Mouse (Mus musculus) ES-E14 (cell line): ENCODE data around the gene Erlin1. TPM values are rescaled to one million over a fixed set of nuclear protein-coding genes. Genes with fewer than 3 reads are reported as not detected.
A peak's percentile ranks its signal among the peaks of the same experiment; 100 is the strongest.

ENCODE experiments used
- DNase-seq: peaks from one replicate; pipeline ENCODE4 v3.0.0-alpha.2; 2013; ENCODE audit warnings: low read depth, low spot score
- H3K27ac ChIP-seq: 2 replicates; pipeline ENCODE4 v1.5.1; 2012; ENCODE audit warnings: low read depth, mild to moderate bottlenecking, low read length, moderate library complexity, mixed read lengths; ENCODE audit not compliant: poor library complexity, insufficient read depth, severe bottlenecking
- H3K36me3 ChIP-seq: 2 replicates; pipeline ENCODE4 v1.6.1; 2012; ENCODE audit warnings: mild to moderate bottlenecking, low read length, moderate library complexity, mixed read lengths; ENCODE audit not compliant: control insufficient read depth, poor library complexity, insufficient read depth, severe bottlenecking
- H3K4me1 ChIP-seq, 2 experiments: fragments of 150-350 bp in 1 of 2; sonication (generic) in 1 of 2; 2 replicates each; pipeline ENCODE4 v1.6.1; 2012; ENCODE audit warnings: low read length in 2 of 2, mild to moderate bottlenecking in 1 of 2, mixed read lengths in 1 of 2; ENCODE audit not compliant: control insufficient read depth in 2 of 2, insufficient read depth in 2 of 2, poor library complexity in 1 of 2
- H3K4me3 ChIP-seq, 2 experiments: fragments of 150-350 bp in 1 of 2; sonication (generic) in 1 of 2; 2 replicates each; pipeline ENCODE4 v1.5.1; 2012; ENCODE audit warnings: low read length in 2 of 2, low read depth in 1 of 2, mild to moderate bottlenecking in 1 of 2, mixed read lengths in 1 of 2; ENCODE audit not compliant: insufficient read depth in 1 of 2, poor library complexity in 1 of 2, severe bottlenecking in 1 of 2
- H3K9ac ChIP-seq: 2 replicates; pipeline ENCODE4 v1.6.1; 2012; ENCODE audit warnings: low read depth, mild to moderate bottlenecking, low read length, mixed read lengths; ENCODE audit not compliant: poor library complexity, insufficient read depth, severe bottlenecking
- H3K9me3 ChIP-seq: fragments of 150-350 bp; sonication (generic); 2 replicates; pipeline ENCODE4 v1.6.1; 2012; ENCODE audit warnings: low read depth, mild to moderate bottlenecking, low read length; ENCODE audit not compliant: control insufficient read depth, insufficient read depth
- CHD2 ChIP-seq: IDR thresholded peaks from 2 replicates; pipeline ENCODE4 v1.6.1; 2014; ENCODE audit warnings: mild to moderate bottlenecking, low read depth, low read length, inconsistent platforms
- HCFC1 ChIP-seq: IDR thresholded peaks from 2 replicates; pipeline ENCODE4 v1.6.1; 2012; ENCODE audit warnings: low read length, inconsistent platforms, borderline replicate concordance; ENCODE audit not compliant: insufficient read depth
- MAFK ChIP-seq: IDR thresholded peaks from 2 replicates; pipeline ENCODE4 v1.6.1; 2014; ENCODE audit warnings: mild to moderate bottlenecking, low read depth, low read length, inconsistent platforms; ENCODE audit not compliant: insufficient read depth
- ZC3H11A ChIP-seq: IDR thresholded peaks from 2 replicates; pipeline ENCODE4 v1.6.1; 2012; ENCODE audit warnings: low read depth, mild to moderate bottlenecking, inconsistent platforms, low read length, borderline replicate concordance
- ZNF384 ChIP-seq: IDR thresholded peaks from 2 replicates; pipeline ENCODE4 v1.6.1; 2012; ENCODE audit warnings: low read depth, low read length, inconsistent platforms
- in situ Hi-C, 2 experiments: fragments of 600-800 bp; cut with MboI; formaldehyde crosslinking; loops; one replicate each; pipeline ENCODE4 v1.15.1; 2025; ENCODE audit warnings: low sequenced_read_pairs in 2 of 2, inconsistent platforms in 1 of 2; ENCODE audit not compliant: unreplicated experiment in 2 of 2
- total RNA-seq: library from RNA; depleted of rRNA; stranded (reverse); fragments of 300-350 nt; gene quantifications from 2 replicates; pipeline ENCODE4 v1.2.3, GENCODE M21; 2012

Erlin1 gene
- total RNA-seq, 1 experiment, result 22.7 TPM

DNA sequence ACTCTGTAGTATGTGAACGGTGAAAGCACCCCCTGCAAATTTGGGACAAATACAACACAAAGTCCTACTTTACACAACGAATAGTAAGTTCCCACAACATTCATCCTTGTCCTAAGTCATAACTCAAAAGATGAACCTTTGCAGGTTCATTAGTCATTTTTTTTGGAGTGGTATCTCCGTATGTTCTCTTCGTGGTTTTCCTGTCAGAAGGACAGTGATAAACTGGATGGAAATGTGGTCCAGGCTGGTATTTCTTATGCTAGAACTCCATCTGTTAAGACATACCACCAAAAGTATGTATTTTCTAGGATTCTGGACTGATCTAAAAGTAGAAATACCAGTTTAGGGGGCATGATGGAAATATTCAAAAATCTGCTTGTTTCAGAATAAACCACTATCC, 1.4 kb downstream of the Erlin1 start:
- Histone ChIP-seq H3K36me3 (no peaks in the 10 kb centered on the region), H3K4me3 (0 out of 4 replicates have a peak overlapping the region, but pooled peaks of 1 of the 2 experiments have one; percentile 83), H3K27ac (no peak overlapping the region), H3K9me3 (no peaks in the 10 kb centered on the region), H3K9ac (no peak overlapping the region), H3K4me1 (peaks cover 1 to 3% of the 10 kb centered on the region in 2 experiments; a peak in 1 of 4 replicates)
- TF ChIP-seq ZNF384, result no peak
- no peak for TF ChIP-seq CHD2
- no peak for TF ChIP-seq MAFK
- TF ChIP-seq ZC3H11A, result no peak
- TF ChIP-seq HCFC1, result no peak
- no peak for DNase-seq
- in situ Hi-C loops, result no loop called here

DNA sequence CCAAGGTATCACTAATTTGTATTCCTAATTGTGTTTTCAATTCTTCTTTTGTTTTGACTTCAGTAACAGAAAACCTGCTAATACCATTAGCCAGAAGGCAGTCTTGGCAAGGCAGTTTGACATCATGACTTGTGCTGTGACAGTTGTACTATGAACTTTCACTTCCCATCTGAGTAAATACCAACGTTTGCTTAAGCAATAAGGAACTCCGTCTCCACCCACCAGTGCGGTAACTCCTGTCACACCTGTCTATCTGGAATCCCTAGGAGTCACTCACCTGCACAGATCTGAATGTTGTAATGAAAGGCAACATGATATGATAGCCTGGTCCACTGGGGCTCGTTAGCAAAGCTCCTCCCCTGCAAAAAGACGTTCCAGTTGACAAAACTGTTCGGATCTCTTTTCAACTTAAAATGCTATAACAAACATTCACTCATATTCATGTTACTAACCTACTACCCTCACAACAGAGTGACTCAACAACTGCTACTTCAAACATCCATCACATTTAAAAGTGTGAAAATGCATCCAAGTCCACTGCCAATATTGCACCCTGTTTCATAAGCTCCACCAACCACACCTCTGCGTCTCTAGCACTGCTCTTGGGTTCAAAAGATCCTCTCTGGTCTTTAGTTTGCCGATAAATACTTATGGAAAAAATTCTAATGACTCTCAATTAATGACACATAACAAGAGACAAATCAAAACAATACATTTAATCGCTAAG, 2.1 kb downstream of the Erlin1 start:
- TF ChIP-seq CHD2 (no peak), ZNF384 (no peak), ZC3H11A (no peak), HCFC1 (no peak), MAFK (no peak)
- in situ Hi-C loops, result no loop called here
- H3K9me3 ChIP-seq, result no peaks in the 10 kb centered on the region
- no peak overlapping the region for H3K27ac ChIP-seq
- no peaks in the 10 kb centered on the region; the same call in 1 of the 2 replicates for H3K36me3 ChIP-seq
- no peak for DNase-seq
- no peak overlapping the region for H3K9ac ChIP-seq
- no peak overlapping the region for H3K4me3 ChIP-seq
- peaks cover 1 to 3% of the 10 kb centered on the region in 2 experiments; a peak in 1 of 4 replicates for H3K4me1 ChIP-seq

DNA sequence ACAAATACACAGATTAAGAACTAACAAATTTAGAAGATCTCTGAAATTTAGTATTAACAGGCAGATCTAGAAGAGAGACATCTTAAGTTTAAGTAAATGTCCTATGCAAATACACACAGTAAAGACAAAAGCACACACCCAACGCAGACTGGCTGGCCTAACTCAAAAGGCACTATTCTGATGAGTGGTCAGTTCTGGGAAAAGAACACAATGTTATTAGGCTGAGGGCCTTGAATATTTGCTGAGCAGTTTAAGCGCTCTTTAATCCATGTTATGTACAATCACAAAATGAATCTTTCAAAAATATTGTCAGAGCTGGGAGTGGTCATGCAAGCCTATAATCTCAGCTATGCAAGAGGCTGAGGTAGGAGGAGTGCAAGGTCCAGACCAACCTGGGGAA, 4.9 kb downstream of the Erlin1 start:
- TF ChIP-seq CHD2, result no peak
- no peak for TF ChIP-seq ZNF384
- no peak for TF ChIP-seq ZC3H11A
- TF ChIP-seq MAFK, result no peak
- no peak for TF ChIP-seq HCFC1

DNA sequence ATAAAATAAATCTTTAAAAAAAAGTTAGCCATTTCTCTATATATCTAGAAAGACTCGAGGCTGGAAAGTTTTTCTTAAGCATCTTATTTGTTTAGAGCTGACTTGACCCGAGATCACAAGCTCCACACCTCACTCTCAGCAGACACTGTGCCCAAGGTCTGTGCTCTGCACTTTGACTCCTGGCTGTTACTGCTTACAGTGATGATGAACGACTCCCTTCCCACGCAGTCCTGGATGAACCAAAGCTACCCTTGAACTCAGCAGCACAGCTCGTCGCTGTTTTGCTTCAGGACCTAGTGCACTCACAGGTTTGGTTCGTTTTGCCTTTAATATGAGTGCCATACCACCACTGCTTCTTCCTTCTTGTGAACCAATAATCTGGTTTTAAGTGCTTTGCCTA, 5.8 kb downstream of the Erlin1 start:
- Histone ChIP-seq H3K9me3 (no peaks in the 10 kb centered on the region), H3K9ac (no peak overlapping the region), H3K4me3 (no peak overlapping the region), H3K27ac (no peak overlapping the region), H3K4me1 (0 out of 4 replicates have a peak, but pooled peaks cover 0 to 3% of the 10 kb centered on the region in 2 experiments), H3K36me3 (peaks cover 3% of the 10 kb centered on the region)
- TF ChIP-seq CHD2 (no peak), ZC3H11A (no peak), MAFK (no peak), ZNF384 (no peak), HCFC1 (no peak)
- in situ Hi-C loops, result no loop called here
- DNase-seq, result no peak

More for the DNA sequence above, 4.9 kb downstream of the Erlin1 start:
- no peaks in the 10 kb centered on the region for H3K9me3 ChIP-seq
- in situ Hi-C loops, result no loop called here
- no peak for DNase-seq
- H3K36me3 ChIP-seq, result peaks cover 3% of the 10 kb centered on the region
- H3K4me1 ChIP-seq, result 0 out of 4 replicates have a peak, but pooled peaks cover 0 to 3% of the 10 kb centered on the region in 2 experiments
- no peak overlapping the region for H3K27ac ChIP-seq
- H3K4me3 ChIP-seq, result no peak overlapping the region
- no peak overlapping the region for H3K9ac ChIP-seq
